Mouse (Mus musculus) ovary, adult 10 weeks (tissue): ENCODE data around the gene Olfr478. TPM values are rescaled to one million over a fixed set of nuclear protein-coding genes. Genes with fewer than 3 reads are reported as not detected.

ENCODE experiments used
- polyA plus RNA-seq: library from polyadenylated mRNA; stranded (reverse); fragments of 350-450 nt; fragmentation: Illumina TruSeq; extraction: RNeasy Lipid Tissue Mini Kit (QIAGEN cat#74804); gene quantifications from one replicate; pipeline ENCODE4 v1.2.3, GENCODE M21; 2014

The Olfr478 gene
- not detected for polyA plus RNA-seq

GRCm38 (mm10) chr7:108033889-108034288 lies at the start of gene Olfr478:
Gene Olfr478, minus strand, starts transcription at chr7:108033989.

GRCm38 (mm10) chr7:108079555-108079954 lies 45.8 kb upstream of the Olfr478 start, which contains the start of gene Olfr481:
Gene Olfr481, plus strand, starts transcription at chr7:108079855.

GRCm38 (mm10) chr7:108067246-108067645 lies 33.5 kb upstream of the Olfr478 start, which contains the start of gene Olfr480:
Gene Olfr480, minus strand, starts transcription at chr7:108067346.

GRCm38 (mm10) chr7:108050393-108050792 lies 16.6 kb upstream of the Olfr478 start, which contains the start of gene Olfr479:
Gene Olfr479, plus strand, starts transcription at chr7:108050693.

GRCm38 (mm10) chr7:107986393-107986792 lies 47.4 kb downstream of the Olfr478 start, which contains the start of gene Olfr477:
Gene Olfr477, plus strand, starts transcription at chr7:107986693.

Other genes with a start within 250 kb of the Olfr478 start
- not detected for gene Ovch2, start 232.8 kb downstream of the Olfr478 start, polyA plus RNA-seq
- not detected for gene Olfr467, start 221.7 kb downstream of the Olfr478 start, polyA plus RNA-seq
- not detected for gene Olfr469, start 208.4 kb downstream of the Olfr478 start, polyA plus RNA-seq
- not detected for gene Olfr470, start 186.5 kb downstream of the Olfr478 start, polyA plus RNA-seq
- gene Olfr472, start 136.1 kb downstream of the Olfr478 start, polyA plus RNA-seq: not detected
- gene Olfr473, start 103.5 kb downstream of the Olfr478 start, polyA plus RNA-seq: not detected
- not detected for gene Olfr474, start 79.3 kb downstream of the Olfr478 start, polyA plus RNA-seq
- not detected for gene Olfr476, start 69.2 kb downstream of the Olfr478 start, polyA plus RNA-seq
- gene Olfr477, start 47.3 kb downstream of the Olfr478 start, polyA plus RNA-seq: not detected
- not detected for gene Olfr479, start 16.7 kb upstream of the Olfr478 start, polyA plus RNA-seq
- not detected for gene Olfr480, start 33.4 kb upstream of the Olfr478 start, polyA plus RNA-seq
- gene Olfr481, start 45.9 kb upstream of the Olfr478 start, polyA plus RNA-seq: not detected
- gene Olfr482, start 63.6 kb upstream of the Olfr478 start, polyA plus RNA-seq: not detected
- not detected for gene Olfr483, start 66.9 kb upstream of the Olfr478 start, polyA plus RNA-seq
- gene Olfr484, start 93.5 kb upstream of the Olfr478 start, polyA plus RNA-seq: not detected
- not detected for gene Olfr485, start 125.9 kb upstream of the Olfr478 start, polyA plus RNA-seq
- not detected for gene Olfr486, start 138.8 kb upstream of the Olfr478 start, polyA plus RNA-seq
- not detected for gene Olfr487, start 180.6 kb upstream of the Olfr478 start, polyA plus RNA-seq
- not detected for gene Olfr488, start 224.4 kb upstream of the Olfr478 start, polyA plus RNA-seq